Mouse (Mus musculus): ENCODE results near the gene Aprt.
A peak's percentile ranks its signal among the peaks of the same experiment; 100 is the strongest.

Gene Aprt

GRCm38 (mm10) chr8:122564363-122565352 is 12.1 kb downstream of the Aprt start:
- DNase-seq (ENCODE audit: low spot score) = no peak

- DNase-seq (ENCODE audit: low spot score) = peak; percentile 78
These were observed 15.5 kb downstream of the Aprt start for GRCm38 (mm10) chr8:122561199-122561598.

- DNase-seq (ENCODE audit: low spot score) = peak; percentile 56
These were observed 17.9 kb downstream of the Aprt start for GRCm38 (mm10) chr8:122558671-122559349.

- no peak for DNase-seq (ENCODE audit: low spot score)
These were observed 19.3 kb downstream of the Aprt start for GRCm38 (mm10) chr8:122557248-122558038.

GRCm38 (mm10) chr8:122556030-122557009 is 20.4 kb downstream of the Aprt start:
- DNase-seq (ENCODE audit: low spot score) = peak; percentile 99

- DNase-seq (ENCODE audit: low spot score) = peak; percentile 48
These were observed 21.9 kb downstream of the Aprt start for GRCm38 (mm10) chr8:122554786-122555185.

GRCm38 (mm10) chr8:122551265-122552051 is 25.3 kb downstream of the Aprt start, which contains the start of gene Piezo1:
Gene Piezo1, minus strand, starts transcription at chr8:122551329.
- peak; percentile 96 for DNase-seq (ENCODE audit: low spot score)

- DNase-seq (ENCODE audit: low spot score) = no peak
These were observed 25.8 kb downstream of the Aprt start for GRCm38 (mm10) chr8:122550995-122551264.

- peak; percentile 88 for DNase-seq (ENCODE audit: low spot score)
These were observed 26.3 kb downstream of the Aprt start for GRCm38 (mm10) chr8:122550234-122550994.

- no peak for DNase-seq (ENCODE audit: low spot score)
These were observed 27.7 kb downstream of the Aprt start for GRCm38 (mm10) chr8:122548891-122549439.

GRCm38 (mm10) chr8:122548331-122548730 is 28.4 kb downstream of the Aprt start:
- DNase-seq (ENCODE audit: low spot score) = no peak

GRCm38 (mm10) chr8:122547815-122548214 is 28.9 kb downstream of the Aprt start:
- no peak for DNase-seq (ENCODE audit: low spot score)

GRCm38 (mm10) chr8:122546811-122547453 is 29.8 kb downstream of the Aprt start:
- no peak for DNase-seq (ENCODE audit: low spot score)

GRCm38 (mm10) chr8:122546066-122546755 is 30.5 kb downstream of the Aprt start:
- DNase-seq (ENCODE audit: low spot score) = no peak

GRCm38 (mm10) chr8:122544138-122544537 is 32.6 kb downstream of the Aprt start:
- DNase-seq (ENCODE audit: low spot score) = no peak

- no peak for DNase-seq (ENCODE audit: low spot score)
These were observed 38.2 kb downstream of the Aprt start for GRCm38 (mm10) chr8:122538310-122539076.

- DNase-seq (ENCODE audit: low spot score) = no peak
These were observed 38.9 kb downstream of the Aprt start for GRCm38 (mm10) chr8:122537812-122538211.

Data from adipocyte (in vitro differentiated cells).